Mouse (Mus musculus) cerebellum, adult 2 months (tissue): ENCODE data around the gene Coa3. TPM values are rescaled to one million over a fixed set of nuclear protein-coding genes. Genes with fewer than 3 reads are reported as not detected.

ENCODE experiments used
- DNase-seq, 2 experiments: peaks; one replicate each; pipeline ENCODE4 v3.0.0; 2021
- H3K27ac ChIP-seq: fragments of 200-500 bp; 2 replicates; pipeline ENCODE4 v1.5.1; 2012; ENCODE audit warnings: low read length, control low read depth, inconsistent platforms; ENCODE audit not compliant: insufficient read depth
- H3K27me3 ChIP-seq: fragments of 200-500 bp; 2 replicates; pipeline ENCODE4 v1.6.1; 2012; ENCODE audit warnings: inconsistent platforms, mild to moderate bottlenecking, low read length, moderate library complexity; ENCODE audit not compliant: control insufficient read depth, insufficient read depth
- H3K4me1 ChIP-seq: fragments of 200-500 bp; 2 replicates; pipeline ENCODE4 v1.6.1; 2011; ENCODE audit warnings: low read length; ENCODE audit not compliant: control insufficient read depth, insufficient read depth
- H3K4me3 ChIP-seq: fragments of 200-500 bp; replicated peaks from 2 replicates; pipeline ENCODE3; 2011; ENCODE audit warnings: mild to moderate bottlenecking, low read depth, low read length, control low read depth; ENCODE audit not compliant: insufficient read depth
- CTCF ChIP-seq: fragments of 200-500 bp; IDR thresholded peaks from 2 replicates; pipeline ENCODE4 v1.5.1; 2011; ENCODE audit warnings: low read depth, mild to moderate bottlenecking, control low read depth, low read length, moderate library complexity, borderline replicate concordance; ENCODE audit not compliant: insufficient read depth
- POLR2A ChIP-seq: fragments of 200-500 bp; IDR thresholded peaks from 2 replicates; pipeline ENCODE4 v1.6.1; 2011; ENCODE audit warnings: low read length, control low read depth, borderline replicate concordance; ENCODE audit not compliant: insufficient read depth
- WGBS: fragments of 180-500 bp; shearing (Covaris S2); methylation state at CpG from one replicate; pipeline ENCODE4 v1.1.7; 2018; 5-methylcytosine and 5-hydroxymethylcytosine counted together
- polyA plus RNA-seq: library from polyadenylated mRNA; depleted of rRNA; stranded (reverse); fragments of >200 nt; gene quantifications from 2 replicates; pipeline ENCODE4 v1.2.3, GENCODE M21; 2012

The Coa3 gene
- polyA plus RNA-seq, 1 experiment = 174 TPM

DNA sequence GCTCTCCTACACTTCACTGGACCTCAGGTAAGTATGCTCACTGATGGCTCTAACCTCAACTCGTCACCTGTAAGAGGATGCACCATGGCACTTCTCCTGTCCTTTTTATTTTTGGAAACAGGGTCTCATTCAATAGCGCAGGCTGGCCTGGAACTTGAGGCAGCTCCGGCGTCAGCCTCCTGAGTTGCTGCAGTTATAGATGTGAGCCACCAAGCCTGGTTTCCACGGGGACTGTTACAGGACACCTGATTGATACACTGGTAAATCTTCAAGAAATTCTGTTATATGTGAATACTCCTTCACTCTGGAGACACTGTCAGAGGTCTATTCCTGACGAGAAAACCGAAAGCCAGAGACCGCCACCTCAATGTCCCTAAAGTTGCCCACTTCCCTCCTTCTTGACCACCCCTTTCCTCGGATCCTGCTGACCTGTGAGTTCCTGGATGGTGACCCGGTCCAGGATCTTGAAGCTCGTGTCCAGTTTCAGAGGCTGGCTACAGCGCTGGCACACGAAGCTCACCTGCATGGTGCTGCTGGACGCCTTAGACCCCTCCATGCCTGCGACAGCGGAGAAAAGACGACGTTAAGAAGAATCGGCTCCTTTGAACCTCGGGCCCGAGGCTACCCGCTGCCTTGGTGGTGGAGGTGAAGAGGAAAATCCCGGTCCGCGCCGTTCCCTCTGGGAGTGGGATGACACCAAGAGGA is 22.5 kb upstream of the Coa3 start:
- WGBS = 12% methylated on average over 26 of the region's 26 CpGs

DNA sequence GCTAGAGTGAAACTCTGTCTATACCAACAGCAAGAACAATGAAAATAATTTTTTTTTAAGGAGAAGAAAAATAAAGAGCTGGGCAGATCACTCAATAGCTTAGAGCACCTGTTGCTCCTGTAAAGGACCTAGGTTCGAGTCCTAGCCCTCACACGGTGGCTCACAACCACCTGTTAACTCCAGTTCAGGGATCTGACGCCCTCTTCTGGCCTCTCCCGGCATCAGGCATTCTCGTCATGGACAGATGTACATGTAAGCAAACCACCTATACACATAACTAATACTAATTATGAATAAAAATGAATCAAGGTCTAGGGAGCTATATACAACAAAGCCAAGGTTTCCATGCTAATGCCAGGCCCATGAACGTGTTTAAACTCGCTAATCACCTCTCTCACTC is 22.0 kb upstream of the Coa3 start:
- DNase-seq = no peak
- TF ChIP-seq POLR2A (no peak), CTCF (no peak)
- peaks cover 6% of the 10 kb centered on the region for H3K4me1 ChIP-seq
- no peak overlapping the region for H3K27ac ChIP-seq
- peak overlapping the region; percentile 28 for H3K4me3 ChIP-seq
- 65% methylated on average over 7 of the region's 7 CpGs for WGBS
- no peaks in the 10 kb centered on the region for H3K27me3 ChIP-seq

More for the DNA sequence above, 22.5 kb upstream of the Coa3 start:
- no peaks in the 10 kb centered on the region for H3K27me3 ChIP-seq
- TF ChIP-seq POLR2A = no peak
- no peak for TF ChIP-seq CTCF
- H3K4me3 ChIP-seq = peak overlapping the region; percentile 71
- no peak for DNase-seq
- H3K27ac ChIP-seq = 0 out of 2 replicates have a peak overlapping the region, but pooled peaks have one; percentile 24
- peaks cover 6% of the 10 kb centered on the region for H3K4me1 ChIP-seq

DNA sequence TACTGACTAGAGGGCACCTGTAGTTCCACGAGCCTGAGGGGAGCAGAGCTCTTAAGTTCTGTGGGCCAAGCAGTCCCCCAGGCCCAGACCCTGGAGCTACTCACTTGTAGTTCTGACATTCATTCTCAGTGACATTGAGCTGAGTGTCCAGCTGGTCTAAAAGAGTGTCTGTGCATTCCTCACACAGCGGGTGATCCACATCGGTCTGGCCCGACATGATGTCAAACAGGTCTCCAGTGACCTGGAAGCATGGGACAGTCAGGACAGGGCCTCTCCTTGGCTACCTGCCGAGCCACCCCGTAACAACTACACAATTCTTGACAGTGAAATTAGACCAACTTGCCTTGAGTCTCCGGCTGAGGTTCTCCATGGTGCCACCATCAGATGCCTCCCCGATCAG is 16.3 kb upstream of the Coa3 start:
- Histone ChIP-seq H3K4me3 (no peak overlapping the region), H3K27me3 (no peaks in the 10 kb centered on the region), H3K4me1 (no peaks in the 10 kb centered on the region), H3K27ac (no peak overlapping the region)
- DNase-seq = no peak
- WGBS = 74% methylated on average over 8 of the region's 8 CpGs
- no peak for TF ChIP-seq POLR2A
- TF ChIP-seq CTCF = no peak

DNA sequence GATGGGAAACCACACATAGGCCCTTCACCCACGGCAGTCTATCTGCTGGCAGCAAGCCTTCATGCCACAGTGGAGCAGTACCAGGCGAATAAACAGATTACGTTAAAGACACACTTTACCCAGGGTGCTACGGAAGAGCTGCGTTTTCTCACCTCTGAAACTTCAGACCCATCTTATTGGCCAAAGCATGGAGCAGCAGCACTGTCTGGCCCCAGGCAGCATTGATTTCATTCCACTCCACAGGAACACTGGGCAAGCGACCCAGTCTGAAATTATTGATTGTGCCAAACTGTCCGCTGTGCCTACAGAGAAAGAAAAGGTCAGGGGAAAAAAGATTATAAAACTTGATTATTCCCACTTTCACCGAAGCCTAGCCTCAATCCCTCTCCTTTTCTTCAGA is 12.3 kb upstream of the Coa3 start:
- DNase-seq = no peak
- no peaks in the 10 kb centered on the region for H3K4me1 ChIP-seq
- WGBS = 83% methylated on average over 8 of the region's 8 CpGs
- no peak overlapping the region for H3K4me3 ChIP-seq
- TF ChIP-seq POLR2A (no peak), CTCF (no peak)
- no peaks in the 10 kb centered on the region for H3K27me3 ChIP-seq
- no peak overlapping the region for H3K27ac ChIP-seq

DNA sequence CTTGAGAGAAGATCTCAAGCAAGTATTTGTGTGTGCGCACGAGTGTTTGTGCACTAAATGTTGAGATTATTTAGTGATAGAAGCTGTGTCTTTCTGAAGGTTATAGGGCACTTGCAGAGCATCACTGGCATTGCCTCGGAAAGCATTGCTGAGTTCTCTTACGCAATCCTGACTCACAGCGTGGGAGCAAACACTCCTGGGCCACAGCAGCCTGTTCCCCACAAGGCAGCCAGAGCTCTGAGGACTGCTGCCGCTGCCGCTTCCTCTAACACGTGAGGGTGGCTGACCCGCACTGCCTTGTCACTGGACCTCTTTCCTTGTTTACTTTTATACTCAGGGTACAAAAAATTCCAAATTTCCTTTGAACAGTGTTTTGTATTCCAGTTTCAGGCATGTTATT is 8.4 kb upstream of the Coa3 start:
- TF ChIP-seq CTCF (no peak), POLR2A (no peak)
- no peak for DNase-seq
- Histone ChIP-seq H3K27me3 (no peaks in the 10 kb centered on the region), H3K27ac (no peak overlapping the region), H3K4me1 (no peaks in the 10 kb centered on the region), H3K4me3 (no peak overlapping the region)
- 84% methylated on average over 9 of the region's 9 CpGs for WGBS

DNA sequence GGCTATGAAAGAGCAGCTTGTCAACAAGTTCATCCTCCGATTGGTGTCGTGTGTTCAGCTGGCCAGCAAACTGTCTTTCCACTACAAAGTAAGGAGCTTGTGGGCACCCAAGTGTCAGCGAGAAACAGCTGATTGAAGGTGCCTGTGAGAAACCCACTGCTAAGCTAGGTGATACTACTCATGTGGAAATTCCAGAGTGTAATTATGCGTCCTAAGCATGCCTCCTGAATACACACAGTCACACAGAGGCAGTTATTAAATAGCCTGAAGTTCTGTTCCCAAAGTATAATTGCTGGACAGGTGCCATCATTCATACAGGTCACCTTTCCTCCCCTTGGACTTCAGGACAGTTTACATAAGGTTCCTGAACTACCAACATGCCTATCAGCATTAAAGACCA is 4.9 kb upstream of the Coa3 start:
- no peak for DNase-seq
- Histone ChIP-seq H3K27ac (no peak overlapping the region), H3K4me1 (0 out of 2 replicates have a peak, but pooled peaks cover 3% of the 10 kb centered on the region), H3K27me3 (no peaks in the 10 kb centered on the region), H3K4me3 (no peak overlapping the region)
- 60% methylated on average over 4 of the region's 4 CpGs for WGBS
- no peak for TF ChIP-seq POLR2A
- TF ChIP-seq CTCF = no peak

DNA sequence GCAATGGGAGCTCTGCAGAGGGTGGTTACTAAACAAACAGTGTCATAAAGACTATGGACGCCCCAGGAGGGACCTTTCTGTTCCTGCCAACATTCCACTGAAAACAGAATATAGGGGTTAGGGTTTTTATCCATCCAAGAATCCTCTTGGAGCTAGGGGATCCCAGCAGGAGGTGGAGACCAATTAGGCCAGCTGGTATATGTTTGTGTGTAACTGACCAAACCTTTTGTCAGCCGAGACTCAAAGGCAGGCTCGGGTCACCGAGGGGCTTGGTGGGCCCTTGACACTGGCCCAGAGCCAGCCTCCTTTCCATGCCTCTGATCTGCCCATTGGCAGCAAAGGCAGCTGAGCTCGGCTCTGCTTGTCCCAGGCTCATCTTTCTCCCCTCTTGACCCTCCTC is 4.0 kb upstream of the Coa3 start:
- no peak for DNase-seq
- Histone ChIP-seq H3K4me1 (0 out of 2 replicates have a peak, but pooled peaks cover 3% of the 10 kb centered on the region), H3K27me3 (no peaks in the 10 kb centered on the region), H3K27ac (no peak overlapping the region), H3K4me3 (no peak overlapping the region)
- WGBS = 14% methylated on average over 5 of the region's 5 CpGs
- TF ChIP-seq CTCF (no peak), POLR2A (no peak)

DNA sequence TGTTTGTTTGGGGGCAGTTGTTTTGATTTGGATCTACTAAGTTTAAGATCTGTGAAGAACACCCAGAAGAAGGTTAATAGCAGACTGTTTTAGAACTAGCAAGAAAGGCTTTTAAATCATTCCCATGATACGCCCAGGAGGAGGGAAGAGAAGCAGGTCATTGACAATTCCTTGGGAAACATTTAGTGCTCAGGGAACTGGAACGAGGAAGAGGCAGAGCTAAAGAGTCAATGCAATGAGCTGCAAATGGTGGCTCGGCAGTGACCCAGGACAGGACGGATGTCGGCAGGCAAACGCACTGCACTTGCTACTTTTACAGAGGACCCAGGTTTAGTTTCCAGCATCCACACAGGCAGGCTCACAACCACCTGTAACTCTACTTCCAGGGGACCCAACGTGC is 1.9 kb upstream of the Coa3 start:
- TF ChIP-seq CTCF (no peak), POLR2A (no peak)
- Histone ChIP-seq H3K27me3 (no peaks in the 10 kb centered on the region), H3K4me1 (peaks cover 14% of the 10 kb centered on the region), H3K4me3 (no peak overlapping the region), H3K27ac (no peak overlapping the region)
- DNase-seq = no peak
- WGBS = 29% methylated on average over 7 of the region's 7 CpGs
